Mouse (Mus musculus): Measurements from ENCODE around the gene Dennd2c.
A peak's percentile ranks its signal among the peaks of the same experiment; 100 is the strongest.
"Not testable (repeated sequence)": the region's sequence is repeated elsewhere in the genome, so short reads cannot be mapped to it uniquely, and the experiment has no call there.

Dennd2c gene

DNA sequence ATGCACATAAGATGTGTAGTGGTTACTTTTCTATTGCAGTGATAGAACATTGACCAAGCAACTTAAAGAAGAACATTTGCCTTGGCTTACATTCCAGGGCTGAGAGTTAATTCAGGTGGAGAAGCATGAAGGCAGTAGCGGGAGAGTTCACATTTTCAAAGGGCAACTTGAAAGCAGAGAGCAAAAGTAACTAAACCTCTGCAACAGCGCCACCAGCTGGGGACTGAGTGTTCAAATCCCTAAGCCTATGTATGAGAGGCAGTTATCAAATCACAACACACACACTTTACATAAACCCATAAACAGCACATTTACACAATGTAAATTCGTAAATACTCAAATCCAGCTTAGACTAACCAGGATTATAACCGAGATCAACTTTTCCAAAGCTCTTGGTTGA lies 67.4 kb downstream of the Dennd2c start:
- DNase-seq (ENCODE audit: low spot score): peak; percentile 92

DNA sequence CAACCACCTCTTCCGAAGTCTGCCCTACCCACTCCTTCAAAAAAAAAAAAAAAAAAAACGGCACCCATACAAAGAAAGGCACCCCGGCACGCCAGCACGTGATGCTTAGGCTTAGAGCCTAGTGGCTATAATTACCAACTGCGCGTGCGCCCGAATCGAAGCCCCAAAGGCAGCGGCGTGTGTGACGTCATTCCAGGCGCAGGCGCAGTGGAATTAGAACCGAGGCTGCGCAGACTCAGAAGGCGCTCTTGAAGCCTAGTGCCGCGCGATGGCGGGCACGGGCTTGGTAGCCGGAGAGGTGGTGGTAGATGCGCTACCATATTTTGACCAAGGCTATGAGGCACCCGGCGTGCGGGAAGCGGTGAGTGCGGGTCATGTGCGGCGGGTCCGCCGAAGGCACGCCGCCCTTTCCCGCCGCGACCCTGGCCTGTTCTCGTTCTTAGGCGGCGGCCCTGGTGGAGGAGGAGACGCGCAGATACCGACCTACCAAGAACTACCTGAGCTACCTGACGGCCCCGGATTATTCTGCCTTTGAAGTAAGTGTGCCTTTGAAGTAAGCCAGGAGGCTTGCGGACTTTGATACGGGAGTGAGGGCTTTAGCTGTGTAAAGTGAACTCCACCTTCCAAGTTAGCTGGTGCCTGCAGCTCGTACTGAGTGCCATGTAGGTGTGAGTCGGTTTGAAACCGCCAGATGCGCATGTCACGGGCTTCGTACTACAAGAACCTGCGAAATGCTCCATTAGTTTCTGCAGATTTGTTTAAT lies 69.3 kb downstream of the Dennd2c start, which contains the start of gene Bcas2:
Bcas2 (plus strand) TSS at position 151 of the 763 bp plus-strand sequence.
- DNase-seq (ENCODE audit: low spot score): peak; percentile 100

GRCm38 (mm10) chr3:103172615-103173014 lies 70.2 kb downstream of the Dennd2c start:
- DNase-seq (ENCODE audit: low spot score): no peak

DNA sequence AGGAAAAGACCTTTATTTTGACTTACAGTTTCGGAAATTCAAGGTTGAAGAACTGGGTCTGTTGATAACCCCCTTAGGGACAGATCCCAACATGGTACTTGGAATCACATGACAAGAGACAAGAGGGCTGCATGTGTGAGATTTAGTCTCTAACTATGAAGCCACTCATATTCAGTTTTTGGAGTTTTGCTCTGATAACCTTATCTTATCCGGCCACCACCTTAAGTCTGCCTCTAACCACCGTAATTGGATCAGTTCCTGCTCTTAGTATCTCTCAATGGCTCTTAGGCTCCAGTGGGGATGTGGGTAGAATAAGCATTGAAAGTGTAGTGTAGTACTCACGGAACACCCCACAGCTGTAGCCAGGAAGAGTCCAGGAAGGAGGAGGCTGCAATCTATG lies 74.3 kb downstream of the Dennd2c start:
- no peak for DNase-seq (ENCODE audit: low spot score)

- no peak for DNase-seq (ENCODE audit: low spot score)
These were observed 77.1 kb downstream of the Dennd2c start for GRCm38 (mm10) chr3:103179527-103179926.

DNA sequence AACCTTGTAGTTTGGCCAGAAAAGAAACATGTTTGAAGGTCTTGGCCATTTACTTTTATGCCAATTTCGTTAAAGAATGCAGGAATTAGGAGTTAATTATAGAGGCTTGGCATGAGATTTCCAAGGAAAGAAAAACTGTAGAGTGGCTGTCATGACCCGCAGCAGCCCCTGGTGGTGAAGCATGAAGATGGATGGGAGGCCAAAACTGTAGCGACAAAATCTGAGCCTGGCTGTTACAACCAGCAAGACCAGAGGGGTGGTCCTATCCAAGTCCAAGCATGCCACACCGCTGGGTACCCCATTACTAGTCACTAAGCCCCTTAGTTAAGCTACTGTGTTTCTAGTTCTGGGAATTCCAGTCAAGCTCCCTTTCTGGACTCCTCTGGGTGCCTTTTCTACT lies 78.8 kb downstream of the Dennd2c start:
- DNase-seq (ENCODE audit: low spot score): no peak

- DNase-seq (ENCODE audit: low spot score): no peak
These were observed 80.4 kb downstream of the Dennd2c start for GRCm38 (mm10) chr3:103182821-103183220.

DNA sequence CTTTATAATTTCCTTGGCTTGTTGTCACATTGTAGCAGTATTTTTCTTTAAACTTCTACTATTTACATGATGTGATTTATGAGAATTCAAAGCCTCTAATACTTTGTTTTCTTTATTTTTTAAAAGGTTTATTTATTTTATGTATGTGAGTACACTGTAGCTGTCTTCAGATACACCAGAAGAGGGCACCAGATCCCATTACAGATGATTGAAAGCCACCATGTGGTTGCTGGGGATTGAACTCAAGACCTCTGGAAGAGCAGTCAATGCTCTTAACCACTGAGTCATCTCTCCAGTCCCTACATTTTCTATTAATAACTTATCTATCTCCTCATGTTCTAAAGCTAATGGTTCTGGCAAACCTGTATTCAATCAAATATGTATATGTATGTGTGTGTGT lies 82.1 kb downstream of the Dennd2c start:
- not testable (repeated sequence) for DNase-seq (ENCODE audit: low spot score)

DNA sequence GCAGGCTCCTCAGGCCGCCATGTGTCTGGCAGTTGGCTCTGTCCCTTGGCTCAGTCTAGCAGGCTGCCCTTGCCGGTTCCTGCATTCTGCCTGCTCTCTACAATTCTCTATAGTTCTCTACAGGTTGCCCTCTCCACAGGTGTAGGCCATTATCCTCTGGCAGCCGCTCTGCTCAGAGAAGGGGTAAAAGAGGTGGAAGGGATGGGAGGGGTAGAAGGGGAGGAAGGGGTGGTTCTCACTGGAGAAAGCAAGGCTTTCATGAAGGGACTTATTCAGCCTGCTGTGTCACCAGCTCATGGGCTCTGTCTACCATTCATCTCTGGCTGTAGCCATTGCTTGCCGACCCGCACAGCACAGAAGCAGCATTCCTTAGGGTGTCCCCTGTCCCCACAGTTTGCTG lies 86.0 kb downstream of the Dennd2c start:
- no peak for DNase-seq (ENCODE audit: low spot score)

GRCm38 (mm10) chr3:103188856-103189255 lies 86.5 kb downstream of the Dennd2c start:
- DNase-seq (ENCODE audit: low spot score): no peak

DNA sequence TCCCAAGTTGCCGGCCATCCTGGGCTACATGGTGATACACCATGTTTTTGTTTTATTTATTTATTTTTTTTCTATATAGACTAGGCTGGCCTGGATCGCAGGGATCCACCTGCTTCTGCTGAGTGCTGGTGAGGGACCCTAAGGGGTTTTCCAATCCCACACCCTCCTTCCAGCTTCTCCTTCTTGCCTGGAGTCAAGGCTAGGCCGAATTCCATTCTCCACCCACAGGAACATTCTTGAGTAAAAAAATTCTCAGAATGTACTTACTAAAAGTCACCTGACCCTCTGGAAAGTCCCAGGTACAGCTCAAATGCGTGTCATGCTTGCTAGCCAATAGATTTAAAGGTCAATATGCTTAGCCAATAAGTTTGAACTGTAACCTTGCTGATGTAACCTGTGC lies 89.8 kb downstream of the Dennd2c start:
- no peak for DNase-seq (ENCODE audit: low spot score)

DNA sequence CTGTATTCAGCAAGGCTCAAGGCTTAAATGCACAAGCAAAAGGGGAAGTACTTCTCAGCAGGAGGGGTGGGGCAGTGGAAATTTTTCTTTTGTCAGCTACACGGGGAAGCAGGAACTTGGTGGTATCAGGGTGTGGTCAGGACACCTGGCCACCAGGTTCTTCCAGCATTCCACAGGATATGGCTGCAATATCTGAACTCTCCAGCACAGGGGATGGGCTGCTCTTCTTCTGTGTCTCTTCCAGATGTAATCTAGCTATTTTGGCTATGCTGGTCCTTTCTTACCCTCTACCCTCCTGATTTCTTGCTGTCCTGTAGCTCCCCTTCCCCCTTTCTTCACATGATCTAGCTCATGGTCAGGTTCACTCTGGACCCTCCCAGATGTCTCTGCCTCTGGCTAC lies 90.8 kb downstream of the Dennd2c start:
- no peak for DNase-seq (ENCODE audit: low spot score)

DNA sequence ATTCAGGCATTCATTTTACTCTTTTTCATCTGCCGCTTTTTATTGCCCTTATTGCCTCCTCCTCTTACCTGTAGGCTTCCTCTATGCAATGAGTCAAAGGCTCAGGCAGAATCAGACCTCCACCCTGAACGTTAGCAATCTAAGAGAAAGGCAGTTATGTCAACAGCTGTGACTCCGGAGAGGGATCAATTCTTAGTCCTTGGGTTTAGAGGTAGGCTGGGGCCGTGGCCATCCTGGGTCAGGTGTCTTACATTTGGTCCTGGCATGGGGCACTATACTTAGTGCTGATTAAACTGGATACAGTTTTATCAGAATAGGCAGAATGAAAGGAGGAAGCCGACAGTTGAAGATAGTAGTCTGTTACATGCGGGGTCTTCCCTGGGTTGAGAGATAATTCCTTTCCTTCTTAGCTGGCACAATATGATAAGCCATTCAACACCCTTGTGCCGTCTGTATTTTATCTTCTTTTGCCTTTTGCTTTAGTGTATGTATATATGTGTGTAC lies 94.0 kb downstream of the Dennd2c start:
- no peak for DNase-seq (ENCODE audit: low spot score)

GRCm38 (mm10) chr3:103199386-103199785 lies 97.0 kb downstream of the Dennd2c start:
- DNase-seq (ENCODE audit: low spot score): no peak

GRCm38 (mm10) chr3:103201105-103201504 lies 98.7 kb downstream of the Dennd2c start:
- DNase-seq (ENCODE audit: low spot score): not testable (repeated sequence)

DNA sequence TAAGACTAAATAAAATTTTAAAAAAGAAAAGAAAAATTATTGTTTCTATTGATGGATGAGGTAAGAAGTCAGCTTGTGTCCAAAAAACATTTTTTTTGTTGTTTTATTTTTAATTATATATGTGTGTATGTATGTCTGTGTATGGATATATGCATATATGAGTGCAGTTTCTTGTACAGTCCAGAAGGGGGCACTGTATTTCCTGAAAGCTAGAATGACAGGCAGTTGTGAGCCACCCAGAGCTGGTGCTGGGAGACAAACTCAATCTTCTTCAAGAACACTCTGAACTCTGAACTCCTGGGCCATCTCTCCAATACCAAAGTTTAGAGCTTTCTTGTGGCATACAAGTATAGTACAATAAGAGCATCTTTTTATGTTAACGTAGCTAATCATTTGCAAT lies 101.2 kb downstream of the Dennd2c start:
- no peak for DNase-seq (ENCODE audit: low spot score)

DNA sequence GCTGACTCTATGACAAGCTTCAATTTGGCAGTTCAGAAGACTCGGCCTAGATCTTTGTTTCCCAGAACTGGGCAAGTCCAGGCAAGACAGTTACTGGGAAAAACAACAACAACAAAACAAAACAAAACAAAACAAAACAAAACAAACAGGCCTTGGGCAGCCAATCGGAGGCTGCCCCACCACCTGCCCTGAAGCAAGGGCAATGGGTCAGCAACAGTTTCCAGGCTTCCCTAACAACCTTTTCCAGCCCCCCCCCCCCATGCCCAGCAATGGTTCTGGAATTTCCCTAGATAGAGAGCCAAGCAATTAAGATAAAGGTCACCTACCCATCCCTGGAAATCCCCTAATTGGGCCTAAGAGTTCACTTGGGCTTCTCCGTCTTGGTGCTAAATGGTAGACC lies 102.0 kb downstream of the Dennd2c start:
- DNase-seq (ENCODE audit: low spot score): no peak

DNA sequence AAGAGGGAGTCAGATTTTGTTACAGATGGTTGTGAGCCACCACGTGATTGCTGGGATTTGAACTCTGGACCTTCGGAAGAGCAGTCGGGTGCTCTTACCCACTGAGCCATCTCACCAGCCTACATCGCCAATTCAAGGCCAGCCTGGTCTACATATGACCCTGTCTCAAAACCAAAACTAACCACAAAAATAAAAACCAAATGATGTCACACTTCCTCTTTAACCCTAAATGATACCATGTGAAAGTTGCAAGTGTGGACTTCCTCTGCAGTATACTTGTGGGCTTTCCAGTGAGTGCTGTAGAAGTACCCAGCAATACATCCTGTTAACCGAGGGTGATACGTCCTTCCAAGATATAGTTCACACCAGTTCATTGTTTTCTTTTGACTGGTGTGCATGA lies 104.0 kb downstream of the Dennd2c start:
- no peak for DNase-seq (ENCODE audit: low spot score)

DNA sequence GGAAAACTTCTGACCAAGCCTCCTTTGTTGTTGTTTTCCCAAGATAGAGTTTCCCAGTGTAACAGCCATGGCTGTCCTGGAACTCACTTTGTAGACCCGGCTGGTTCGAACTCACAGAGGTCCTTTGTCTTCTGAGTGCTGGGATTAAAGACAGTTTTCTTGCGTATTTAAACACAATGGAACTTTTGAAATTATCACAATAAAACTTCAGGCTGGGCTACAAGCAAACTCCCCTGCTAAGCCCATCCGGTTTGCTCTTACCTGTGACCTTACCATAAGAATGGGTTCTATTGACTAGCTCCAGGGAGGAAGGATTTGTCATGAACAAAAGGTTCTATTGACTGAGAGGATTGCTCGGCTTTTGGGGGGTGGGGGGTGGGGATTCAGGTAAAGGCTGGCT lies 105.3 kb downstream of the Dennd2c start:
- DNase-seq (ENCODE audit: low spot score): no peak

DNA sequence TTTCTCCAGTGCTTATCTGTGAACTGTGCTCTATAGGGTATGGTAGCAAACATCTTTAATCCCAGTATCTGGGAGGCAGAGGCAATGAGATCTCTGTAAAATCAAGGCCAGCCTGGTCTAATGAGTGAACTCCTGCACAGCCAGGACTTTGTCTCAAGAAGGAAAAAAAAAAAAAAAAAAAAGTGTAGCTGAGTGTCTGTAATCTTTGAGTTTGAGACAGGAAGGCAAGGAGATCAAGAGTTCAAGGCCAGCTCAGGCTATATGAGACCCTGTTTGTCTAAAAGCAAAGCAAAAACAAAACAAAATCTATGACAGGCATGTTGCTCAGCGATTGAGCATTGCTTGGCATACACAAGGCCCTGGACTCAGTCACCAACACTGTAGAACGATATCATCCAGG lies 105.8 kb downstream of the Dennd2c start:
- DNase-seq (ENCODE audit: low spot score): no peak

DNA sequence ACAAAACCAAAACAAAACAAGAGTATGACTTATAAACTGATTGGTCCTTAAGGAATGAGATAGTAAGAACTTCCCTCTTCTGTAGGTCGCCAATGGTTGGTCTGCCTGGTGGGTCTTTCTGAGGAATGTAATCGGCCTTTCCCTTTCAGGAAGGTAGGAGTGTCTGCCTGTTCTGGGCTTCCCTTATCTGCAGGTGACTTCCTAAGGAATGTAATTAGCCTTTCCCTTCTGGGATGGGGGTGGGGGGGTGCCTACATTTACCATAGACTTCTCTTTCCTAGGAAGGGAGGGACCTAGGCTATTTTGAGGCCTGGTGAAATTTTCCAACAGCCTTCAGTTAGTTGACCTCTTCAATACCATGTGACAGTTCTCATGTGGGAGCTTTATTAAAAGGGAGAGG lies 108.7 kb downstream of the Dennd2c start:
- DNase-seq (ENCODE audit: low spot score): no peak

- no peak for DNase-seq (ENCODE audit: low spot score)
These were observed 109.7 kb downstream of the Dennd2c start for GRCm38 (mm10) chr3:103212142-103212541.

- no peak for DNase-seq (ENCODE audit: low spot score)
These were observed 111.1 kb downstream of the Dennd2c start for GRCm38 (mm10) chr3:103213537-103213936.
